Mouse (Mus musculus): ENCODE data around the gene Ralgapa2. TPM values are rescaled to one million over a fixed set of nuclear protein-coding genes. Genes with fewer than 3 reads are reported as not detected.

Ralgapa2 gene
- total and polyA plus RNA-seq, 3 experiments = 5.6 to 10.3 (median 8.9) TPM

- TF ChIP-seq RCOR1 (conservative IDR thresholded peaks at IDR 0.05; ENCODE audit: low read depth, low read length) (no peak), PAX5 (IDR thresholded peaks at IDR 0.05; ENCODE audit: low read length) (no peak), MAX (IDR thresholded peaks at IDR 0.05; ENCODE audit: low read length) (no peak), NELFE (IDR thresholded peaks at IDR 0.05; ENCODE audit: low read depth, low read length) (no peak), BHLHE40 (IDR thresholded peaks at IDR 0.05; ENCODE audit: low read depth, low read length) (no peak), CTCF (conservative IDR thresholded peaks at IDR 0.05 in 1 of 2, IDR thresholded peaks at IDR 0.05 in 1 of 2; ENCODE audit: low read depth in 2 of 2, low read length in 2 of 2) (no peak), EP300 (IDR thresholded peaks at IDR 0.05; ENCODE audit: low read length) (no peak), POLR2AphosphoS2 (IDR thresholded peaks at IDR 0.05; ENCODE audit: low read depth, low read length) (no peak), MXI1 (IDR thresholded peaks at IDR 0.05; ENCODE audit: low read depth, low read length) (no peak), UBTF (IDR thresholded peaks at IDR 0.05; ENCODE audit: low read depth, low read length) (no peak), E2F4 (IDR thresholded peaks at IDR 0.05; ENCODE audit: insufficient replicate concordance, low read depth, low read length) (no peak), JUND (conservative IDR thresholded peaks at IDR 0.05; ENCODE audit: low read depth, low read length) (no peak)
- Histone ChIP-seq H3K4me3 (replicated peaks in 1 of 3; ENCODE audit: low read depth in 2 of 3, low read length in 2 of 3, poor library complexity in 1 of 3) (no peak overlapping the region), H3K36me3 (replicated peaks in 1 of 2; ENCODE audit: control insufficient read depth in 1 of 2, insufficient read depth in 1 of 2, low read length in 1 of 2) (peaks cover 0 to 8% of the 10 kb centered on the region in 2 experiments), H3K27me3 (replicated peaks) (no peaks in the 10 kb centered on the region), H3K27ac (ENCODE audit: insufficient read depth, low read depth) (no peak overlapping the region), H3K9ac (ENCODE audit: insufficient read depth, low read depth) (no peak overlapping the region), H3K4me1 (ENCODE audit: control insufficient read depth in 1 of 2, insufficient read depth in 2 of 2) (peaks cover 4 to 36% of the 10 kb centered on the region in 2 experiments), H3K79me2 (replicated peaks; ENCODE audit: control insufficient read depth, extremely low read depth, insufficient read depth, poor library complexity, severe bottlenecking) (no peaks in the 10 kb centered on the region), H3K4me2 (ENCODE audit: insufficient read depth, low read depth, poor library complexity, severe bottlenecking) (no peak overlapping the region), H3K9me3 (replicated peaks; ENCODE audit: low read length) (no peaks in the 10 kb centered on the region)
- dilution Hi-C loops (cut with MboI; ENCODE audit: extremely low pct_ligation_motif_present, extremely low pct_unique_long_range_greater_than_20kb, low sequenced_read_pairs) = no loop called here
- in situ Hi-C loops (cut with MboI; ENCODE audit: low pct_ligation_motif_present, low pct_unique_long_range_greater_than_20kb, low sequenced_read_pairs) = no loop called here
- DNase-seq (ENCODE audit: extremely low read depth) = no peak
Measured at GRCm38 (mm10) chr2:146280921-146281274, 231.2 kb downstream of the Ralgapa2 start.

- in situ Hi-C loops (cut with MboI; ENCODE audit: low pct_ligation_motif_present, low pct_unique_long_range_greater_than_20kb, low sequenced_read_pairs) = no loop called here
- Histone ChIP-seq H3K4me2 (ENCODE audit: insufficient read depth, low read depth, poor library complexity, severe bottlenecking) (0 out of 2 replicates have a peak overlapping the region, but pooled peaks have one; percentile 5), H3K27ac (ENCODE audit: insufficient read depth, low read depth) (no peak overlapping the region), H3K9ac (ENCODE audit: insufficient read depth, low read depth) (no peak overlapping the region), H3K9me3 (replicated peaks; ENCODE audit: low read length) (no peaks in the 10 kb centered on the region), H3K79me2 (replicated peaks; ENCODE audit: control insufficient read depth, extremely low read depth, insufficient read depth, poor library complexity, severe bottlenecking) (no peaks in the 10 kb centered on the region), H3K4me3 (replicated peaks in 1 of 3; ENCODE audit: low read depth in 2 of 3, low read length in 2 of 3, poor library complexity in 1 of 3) (no peak overlapping the region), H3K27me3 (replicated peaks) (no peaks in the 10 kb centered on the region), H3K36me3 (replicated peaks in 1 of 2; ENCODE audit: control insufficient read depth in 1 of 2, insufficient read depth in 1 of 2, low read length in 1 of 2) (peaks cover 0 to 8% of the 10 kb centered on the region in 2 experiments), H3K4me1 (ENCODE audit: control insufficient read depth in 1 of 2, insufficient read depth in 2 of 2) (peaks cover 4 to 36% of the 10 kb centered on the region in 2 experiments)
- no peak for TF ChIP-seq USF2 (conservative IDR thresholded peaks at IDR 0.05; ENCODE audit: low read depth, low read length)
- no peak for TF ChIP-seq SMC3 (IDR thresholded peaks at IDR 0.05; ENCODE audit: low read depth, low read length)
- TF ChIP-seq CTCF (conservative IDR thresholded peaks at IDR 0.05 in 1 of 2, IDR thresholded peaks at IDR 0.05 in 1 of 2; ENCODE audit: low read depth in 2 of 2, low read length in 2 of 2) = no peak
- TF ChIP-seq JUND (conservative IDR thresholded peaks at IDR 0.05; ENCODE audit: low read depth, low read length) = no peak
- no peak for TF ChIP-seq ZC3H11A (IDR thresholded peaks at IDR 0.05; ENCODE audit: low read depth, low read length)
- TF ChIP-seq ZNF384 (IDR thresholded peaks at IDR 0.05; ENCODE audit: low read depth, low read length) = peak; percentile 18; the same call in 1 of the 2 replicates
- DNase-seq (ENCODE audit: extremely low read depth) = no peak
- dilution Hi-C loops (cut with MboI; ENCODE audit: extremely low pct_ligation_motif_present, extremely low pct_unique_long_range_greater_than_20kb, low sequenced_read_pairs) = no loop called here
Measured at GRCm38 (mm10) chr2:146280221-146280920, 231.8 kb downstream of the Ralgapa2 start.
